Mouse (Mus musculus): ENCODE measurements around the gene Dscam. TPM values are rescaled to one million over a fixed set of nuclear protein-coding genes. Genes with fewer than 3 reads are reported as not detected.
A peak's percentile ranks its signal among the peaks of the same experiment; 100 is the strongest.

The Dscam gene
- polyA plus RNA-seq, 1 experiment from 2014 or later: 0.05 TPM

- Histone ChIP-seq H3K4me3 (replicated peaks; ENCODE audit: low read depth, low read length) (no peak overlapping the region), H3K27me3 (ENCODE audit: insufficient read depth, low read length) (peaks cover 31% of the 10 kb centered on the region), H3K27ac (no peak overlapping the region), H3K9me3 (replicated peaks; ENCODE audit: low read length) (no peaks in the 10 kb centered on the region), H3K9ac (ENCODE audit: low read depth, low read length) (no peak overlapping the region), H3K4me1 (replicated peaks; ENCODE audit: insufficient read depth, low read length) (0 out of 2 replicates have a peak, but pooled peaks cover 2% of the 10 kb centered on the region), H3K36me3 (ENCODE audit: insufficient read depth, low read length) (no peaks in the 10 kb centered on the region), H3K4me2 (ENCODE audit: low read length) (peak overlapping the region; percentile 58; the same call in 1 of the 2 replicates)
- no peak for TF ChIP-seq CTCF (IDR thresholded peaks at IDR 0.05; ENCODE audit: low read depth)
- no peak for ATAC-seq (replicated peaks; ENCODE audit: low FRiP score, low read depth)
- 41% methylated on average over 2 of the region's 2 CpGs for WGBS
- no peak for DNase-seq (ENCODE audit: low spot score)
Measured at GRCm38 (mm10) chr16:97166166-97166565, 4.4 kb downstream of the Dscam start.

- no peak overlapping the region for H3K27ac ChIP-seq
- ATAC-seq (replicated peaks; ENCODE audit: low FRiP score, low read depth) (peak; percentile 79), DNase-seq (ENCODE audit: low spot score) (peak; percentile 67)
- TF ChIP-seq CTCF (IDR thresholded peaks at IDR 0.05; ENCODE audit: low read depth): peak; percentile 75
- no peaks in the 10 kb centered on the region for H3K9me3 ChIP-seq (replicated peaks; ENCODE audit: low read length)
- H3K4me3 ChIP-seq (replicated peaks; ENCODE audit: low read depth, low read length): peak overlapping the region; percentile 17
- no peaks in the 10 kb centered on the region for H3K36me3 ChIP-seq (ENCODE audit: insufficient read depth, low read length)
- H3K4me2 ChIP-seq (ENCODE audit: low read length): peak overlapping the region; percentile 58
- WGBS: under 1% methylated on average over 21 of the region's 21 CpGs
- H3K4me1 ChIP-seq (replicated peaks; ENCODE audit: insufficient read depth, low read length): 0 out of 2 replicates have a peak, but pooled peaks cover 1% of the 10 kb centered on the region
- peaks cover 26% of the 10 kb centered on the region for H3K27me3 ChIP-seq (ENCODE audit: insufficient read depth, low read length)
- H3K9ac ChIP-seq (ENCODE audit: low read depth, low read length): no peak overlapping the region
Measured at GRCm38 (mm10) chr16:97165444-97166121, 5.0 kb downstream of the Dscam start.

- Histone ChIP-seq H3K4me3 (replicated peaks; ENCODE audit: low read depth, low read length) (no peak overlapping the region), H3K9ac (ENCODE audit: low read depth, low read length) (no peak overlapping the region), H3K4me1 (replicated peaks; ENCODE audit: insufficient read depth, low read length) (no peaks in the 10 kb centered on the region), H3K27ac (no peak overlapping the region), H3K27me3 (ENCODE audit: insufficient read depth, low read length) (no peaks in the 10 kb centered on the region), H3K4me2 (ENCODE audit: low read length) (no peak overlapping the region), H3K36me3 (ENCODE audit: insufficient read depth, low read length) (no peaks in the 10 kb centered on the region), H3K9me3 (replicated peaks; ENCODE audit: low read length) (no peaks in the 10 kb centered on the region)
- ATAC-seq (replicated peaks; ENCODE audit: low FRiP score, low read depth) (no peak), DNase-seq (ENCODE audit: low spot score) (no peak)
- WGBS: 50% methylated on average over 4 of the region's 4 CpGs
- no peak for TF ChIP-seq CTCF (IDR thresholded peaks at IDR 0.05; ENCODE audit: low read depth)
Measured at GRCm38 (mm10) chr16:97158279-97158678, 12.3 kb downstream of the Dscam start.

GRCm38 (mm10) chr16:97144544-97145194, 25.9 kb downstream of the Dscam start:
- no peak for ATAC-seq (replicated peaks; ENCODE audit: low FRiP score, low read depth)
- H3K36me3 ChIP-seq (ENCODE audit: insufficient read depth, low read length): no peaks in the 10 kb centered on the region
- no peak overlapping the region for H3K4me2 ChIP-seq (ENCODE audit: low read length)
- H3K4me1 ChIP-seq (replicated peaks; ENCODE audit: insufficient read depth, low read length): no peaks in the 10 kb centered on the region
- no peak overlapping the region for H3K4me3 ChIP-seq (replicated peaks; ENCODE audit: low read depth, low read length)
- no peak overlapping the region for H3K9ac ChIP-seq (ENCODE audit: low read depth, low read length)
- DNase-seq (ENCODE audit: low spot score): no peak
- 63% methylated on average over 12 of the region's 12 CpGs for WGBS
- no peaks in the 10 kb centered on the region for H3K27me3 ChIP-seq (ENCODE audit: insufficient read depth, low read length)
- no peaks in the 10 kb centered on the region for H3K9me3 ChIP-seq (replicated peaks; ENCODE audit: low read length)
- H3K27ac ChIP-seq: no peak overlapping the region
- TF ChIP-seq CTCF (IDR thresholded peaks at IDR 0.05; ENCODE audit: low read depth): no peak

- ATAC-seq (replicated peaks; ENCODE audit: low FRiP score, low read depth) (no peak), DNase-seq (ENCODE audit: low spot score) (no peak)
- H3K4me2 ChIP-seq (ENCODE audit: low read length): no peak overlapping the region
- H3K36me3 ChIP-seq (ENCODE audit: insufficient read depth, low read length): no peaks in the 10 kb centered on the region
- H3K4me3 ChIP-seq (replicated peaks; ENCODE audit: low read depth, low read length): no peak overlapping the region
- no peaks in the 10 kb centered on the region for H3K9me3 ChIP-seq (replicated peaks; ENCODE audit: low read length)
- H3K27ac ChIP-seq: no peak overlapping the region
- no peaks in the 10 kb centered on the region for H3K4me1 ChIP-seq (replicated peaks; ENCODE audit: insufficient read depth, low read length)
- H3K9ac ChIP-seq (ENCODE audit: low read depth, low read length): no peak overlapping the region
- TF ChIP-seq CTCF (IDR thresholded peaks at IDR 0.05; ENCODE audit: low read depth): no peak
- 74% methylated on average over 1 of the region's 1 CpGs for WGBS
- H3K27me3 ChIP-seq (ENCODE audit: insufficient read depth, low read length): no peaks in the 10 kb centered on the region
Measured at GRCm38 (mm10) chr16:97141943-97142342, 28.6 kb downstream of the Dscam start.

- Histone ChIP-seq H3K4me3 (replicated peaks; ENCODE audit: low read depth, low read length) (no peak overlapping the region), H3K4me1 (replicated peaks; ENCODE audit: insufficient read depth, low read length) (no peaks in the 10 kb centered on the region), H3K9me3 (replicated peaks; ENCODE audit: low read length) (no peaks in the 10 kb centered on the region), H3K9ac (ENCODE audit: low read depth, low read length) (no peak overlapping the region), H3K27ac (no peak overlapping the region), H3K36me3 (ENCODE audit: insufficient read depth, low read length) (no peaks in the 10 kb centered on the region), H3K27me3 (ENCODE audit: insufficient read depth, low read length) (no peaks in the 10 kb centered on the region), H3K4me2 (ENCODE audit: low read length) (no peak overlapping the region)
- WGBS: 87% methylated on average over 10 of the region's 10 CpGs
- no peak for TF ChIP-seq CTCF (IDR thresholded peaks at IDR 0.05; ENCODE audit: low read depth)
- no peak for ATAC-seq (replicated peaks; ENCODE audit: low FRiP score, low read depth)
- DNase-seq (ENCODE audit: low spot score): no peak
Measured at GRCm38 (mm10) chr16:97135003-97135827, 35.3 kb downstream of the Dscam start.

All from kidney, postnatal 0 days (tissue).